Mouse (Mus musculus): ENCODE measurements around the gene Mt3. TPM values are rescaled to one million over a fixed set of nuclear protein-coding genes. Genes with fewer than 3 reads are reported as not detected.

The Mt3 gene
- total RNA-seq (2021) (1 to 10 TPM; 2.9 to 3.8 TPM), polyA plus RNA-seq (2012; rRNA removed) (3.5 and 6.1 TPM in 2 replicates)
- long read RNA-seq = 0 reads

- H3K36me3 ChIP-seq (ENCODE audit: control insufficient read depth, insufficient read depth, low read length) = no peaks in the 10 kb centered on the region
- TF ChIP-seq CTCF (IDR thresholded peaks at IDR 0.05) (peak; percentile 51), EP300 (IDR thresholded peaks at IDR 0.05; ENCODE audit: insufficient read depth, low read depth, low read length) (no peak)
- no peaks in the 10 kb centered on the region for H3K79me2 ChIP-seq (replicated peaks; ENCODE audit: control insufficient read depth, insufficient read depth, low read length)
- H3K4me1 ChIP-seq (ENCODE audit: control insufficient read depth, insufficient read depth, low read length) = no peaks in the 10 kb centered on the region; the same call in 1 of the 2 replicates
- H3K27ac ChIP-seq = no peak within 1 kb of the TSS
- peak; percentile 35 to 38 for DNase-seq
- 4% methylated on average over 29 of the region's 29 CpGs for WGBS
- intact Hi-C loops (cut with DNase I) = no loop called here
- H3K4me3 ChIP-seq = peak within 1 kb of the TSS; percentile 24; the same call in 1 of the 2 replicates
- H3K27me3 ChIP-seq (ENCODE audit: control insufficient read depth, insufficient read depth, low read length) = no peaks in the 10 kb centered on the region
- H3K9ac ChIP-seq (ENCODE audit: low read depth, low read length) = no peak within 1 kb of the TSS
Observed at GRCm38 (mm10) chr8:94152513-94153300, at the start of gene Mt3. Gene Mt3, plus strand, starts transcription at chr8:94152607.

GRCm38 (mm10) chr8:94104146-94104545 lies 48.3 kb upstream of the Mt3 start:
- no peaks in the 10 kb centered on the region for H3K79me2 ChIP-seq (replicated peaks; ENCODE audit: control insufficient read depth, insufficient read depth, low read length)
- WGBS = 50% methylated on average over 5 of the region's 5 CpGs
- TF ChIP-seq POLR2A (IDR thresholded peaks at IDR 0.05; ENCODE audit: insufficient read depth, low read depth, low read length) (no peak), CTCF (IDR thresholded peaks at IDR 0.05) (0 out of 2 replicates have a peak, but pooled peaks have one; percentile 13)
- no peaks in the 10 kb centered on the region for H3K27me3 ChIP-seq (ENCODE audit: control insufficient read depth, insufficient read depth, low read length)
- no peaks in the 10 kb centered on the region for H3K36me3 ChIP-seq (ENCODE audit: control insufficient read depth, insufficient read depth, low read length)
- H3K9ac ChIP-seq (ENCODE audit: low read depth, low read length) = no peak overlapping the region
- DNase-seq = no peak
- no peak overlapping the region for H3K27ac ChIP-seq
- no peaks in the 10 kb centered on the region; the same call in 1 of the 2 replicates for H3K4me1 ChIP-seq (ENCODE audit: control insufficient read depth, insufficient read depth, low read length)
- no peak overlapping the region for H3K4me3 ChIP-seq
- intact Hi-C loops (cut with DNase I) = no loop called here

- Histone ChIP-seq H3K4me3 (no peak overlapping the region), H3K27ac (no peak overlapping the region), H3K27me3 (ENCODE audit: control insufficient read depth, insufficient read depth, low read length) (no peaks in the 10 kb centered on the region), H3K36me3 (ENCODE audit: control insufficient read depth, insufficient read depth, low read length) (no peaks in the 10 kb centered on the region), H3K79me2 (replicated peaks; ENCODE audit: control insufficient read depth, insufficient read depth, low read length) (no peaks in the 10 kb centered on the region), H3K4me1 (ENCODE audit: control insufficient read depth, insufficient read depth, low read length) (no peaks in the 10 kb centered on the region; the same call in 1 of the 2 replicates), H3K9ac (ENCODE audit: low read depth, low read length) (no peak overlapping the region)
- intact Hi-C loops (cut with DNase I) = no loop called here
- TF ChIP-seq POLR2A (IDR thresholded peaks at IDR 0.05; ENCODE audit: insufficient read depth, low read depth, low read length) (no peak), CTCF (IDR thresholded peaks at IDR 0.05) (no peak), EP300 (IDR thresholded peaks at IDR 0.05; ENCODE audit: insufficient read depth, low read depth, low read length) (no peak)
- 48% methylated on average over 3 of the region's 3 CpGs for WGBS
- DNase-seq = peak; percentile 33
Observed at GRCm38 (mm10) chr8:94107871-94108270, 44.5 kb upstream of the Mt3 start.

- Histone ChIP-seq H3K4me1 (ENCODE audit: control insufficient read depth, insufficient read depth, low read length) (no peaks in the 10 kb centered on the region; the same call in 1 of the 2 replicates), H3K27me3 (ENCODE audit: control insufficient read depth, insufficient read depth, low read length) (no peaks in the 10 kb centered on the region), H3K79me2 (replicated peaks; ENCODE audit: control insufficient read depth, insufficient read depth, low read length) (no peaks in the 10 kb centered on the region), H3K9ac (ENCODE audit: low read depth, low read length) (no peak overlapping the region), H3K4me3 (no peak overlapping the region), H3K36me3 (ENCODE audit: control insufficient read depth, insufficient read depth, low read length) (no peaks in the 10 kb centered on the region), H3K27ac (no peak overlapping the region)
- no peak for DNase-seq
- 85% methylated on average over 6 of the region's 6 CpGs for WGBS
- TF ChIP-seq CTCF (IDR thresholded peaks at IDR 0.05) = no peak
- no peak for TF ChIP-seq EP300 (IDR thresholded peaks at IDR 0.05; ENCODE audit: insufficient read depth, low read depth, low read length)
- TF ChIP-seq POLR2A (IDR thresholded peaks at IDR 0.05; ENCODE audit: insufficient read depth, low read depth, low read length) = no peak
- intact Hi-C loops (cut with DNase I) = no loop called here
Observed at GRCm38 (mm10) chr8:94109396-94109795, 43.0 kb upstream of the Mt3 start.

GRCm38 (mm10) chr8:94109835-94110234 lies 42.6 kb upstream of the Mt3 start:
- Histone ChIP-seq H3K27ac (no peak overlapping the region), H3K27me3 (ENCODE audit: control insufficient read depth, insufficient read depth, low read length) (no peaks in the 10 kb centered on the region), H3K9ac (ENCODE audit: low read depth, low read length) (no peak overlapping the region), H3K79me2 (replicated peaks; ENCODE audit: control insufficient read depth, insufficient read depth, low read length) (no peaks in the 10 kb centered on the region), H3K4me3 (no peak overlapping the region), H3K36me3 (ENCODE audit: control insufficient read depth, insufficient read depth, low read length) (no peaks in the 10 kb centered on the region), H3K4me1 (ENCODE audit: control insufficient read depth, insufficient read depth, low read length) (no peaks in the 10 kb centered on the region; the same call in 1 of the 2 replicates)
- DNase-seq = no peak
- no peak for TF ChIP-seq POLR2A (IDR thresholded peaks at IDR 0.05; ENCODE audit: insufficient read depth, low read depth, low read length)
- 0 out of 2 replicates have a peak, but pooled peaks have one; percentile 6 for TF ChIP-seq CTCF (IDR thresholded peaks at IDR 0.05)
- WGBS = 87% methylated on average over 5 of the region's 5 CpGs
- intact Hi-C loops (cut with DNase I) = loop anchor here (5.0 kb wide), 1 partner anchor 87 kb away; no protein-coding TSS in a partner anchor

- Histone ChIP-seq H3K4me1 (ENCODE audit: control insufficient read depth, insufficient read depth, low read length) (no peaks in the 10 kb centered on the region; the same call in 1 of the 2 replicates), H3K27me3 (ENCODE audit: control insufficient read depth, insufficient read depth, low read length) (no peaks in the 10 kb centered on the region), H3K4me3 (no peak overlapping the region), H3K27ac (no peak overlapping the region), H3K36me3 (ENCODE audit: control insufficient read depth, insufficient read depth, low read length) (no peaks in the 10 kb centered on the region), H3K9ac (ENCODE audit: low read depth, low read length) (no peak overlapping the region), H3K79me2 (replicated peaks; ENCODE audit: control insufficient read depth, insufficient read depth, low read length) (no peaks in the 10 kb centered on the region)
- intact Hi-C loops (cut with DNase I) = loop anchor here (5.0 kb wide), 1 partner anchor 87 kb away; no protein-coding TSS in a partner anchor
- WGBS = 69% methylated on average over 6 of the region's 6 CpGs
- DNase-seq = no peak
- TF ChIP-seq EP300 (IDR thresholded peaks at IDR 0.05; ENCODE audit: insufficient read depth, low read depth, low read length) (no peak), POLR2A (IDR thresholded peaks at IDR 0.05; ENCODE audit: insufficient read depth, low read depth, low read length) (no peak), CTCF (IDR thresholded peaks at IDR 0.05) (no peak)
Observed at GRCm38 (mm10) chr8:94110526-94111177, 41.8 kb upstream of the Mt3 start.
